Mouse (Mus musculus): ENCODE measurements at regions not wholly inside any gene's neighbourhood (a gene's known extent, or its start where the extent isn't known, plus 50 kb on each side); places are given as distances from the start of the nearest gene placed in this dataset.

DNA sequence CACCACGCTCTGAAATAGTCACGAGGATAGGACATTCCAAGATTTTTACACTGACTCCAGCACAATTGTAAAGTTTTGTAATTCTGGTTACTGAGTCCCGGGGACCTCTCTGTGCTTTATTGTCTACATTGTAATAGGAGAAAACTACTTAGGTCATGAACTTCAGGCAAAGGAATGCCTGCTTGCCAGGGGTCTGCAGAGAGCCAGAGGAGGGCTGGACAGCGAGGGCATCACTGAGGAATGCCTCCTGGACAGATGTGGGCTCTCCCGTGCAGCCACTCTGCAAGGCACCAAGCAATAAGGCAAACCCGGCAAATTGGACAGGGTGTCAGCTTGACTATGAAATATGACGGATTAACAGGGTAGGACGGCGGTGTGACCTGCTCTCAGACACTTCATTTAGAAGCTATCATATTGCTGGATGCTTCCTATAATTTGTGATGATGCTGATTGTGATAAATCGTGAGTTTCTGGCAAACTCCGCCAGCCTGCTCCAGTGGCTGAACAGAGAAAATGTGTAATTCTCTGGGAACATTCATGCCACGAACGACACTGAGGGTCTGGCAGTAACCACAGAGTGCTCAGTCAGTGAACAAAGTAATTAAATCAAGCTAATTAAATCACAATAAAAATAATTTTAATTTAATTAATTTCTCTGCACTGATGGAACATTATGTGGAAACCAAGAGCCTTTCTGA is 747.7 kb upstream of the Car8 start:
- no peaks in the 10 kb centered on the region for H3K27me3 ChIP-seq (ENCODE audit: control insufficient read depth, insufficient read depth, low read length)
- ATAC-seq (replicated peaks; ENCODE audit: low FRiP score) (no peak), DNase-seq (ENCODE audit: low spot score) (no peak)
- H3K4me1 ChIP-seq (replicated peaks; ENCODE audit: control insufficient read depth, insufficient read depth, low read length): peaks cover 13% of the 10 kb centered on the region; the same call in 1 of the 2 replicates
- no peak overlapping the region for H3K4me3 ChIP-seq (ENCODE audit: low read depth, low read length)
- no peak overlapping the region for H3K27ac ChIP-seq (ENCODE audit: low read depth, low read length)
- no peak overlapping the region for H3K4me2 ChIP-seq (ENCODE audit: low read depth, low read length, severe bottlenecking)
- H3K9me3 ChIP-seq (ENCODE audit: control insufficient read depth, low read length): no peaks in the 10 kb centered on the region
- no peak overlapping the region for H3K9ac ChIP-seq (ENCODE audit: low read length)
- WGBS: 55% methylated on average over 13 of the region's 13 CpGs
- no peaks in the 10 kb centered on the region for H3K36me3 ChIP-seq (ENCODE audit: control insufficient read depth, insufficient read depth, low read length)

GRCm38 (mm10) chr4:8984059-8984606 is 745.3 kb upstream of the Car8 start:
- H3K9me3 ChIP-seq (ENCODE audit: control insufficient read depth, low read length): no peaks in the 10 kb centered on the region
- no peaks in the 10 kb centered on the region for H3K36me3 ChIP-seq (ENCODE audit: control insufficient read depth, insufficient read depth, low read length)
- no peak overlapping the region for H3K27ac ChIP-seq (ENCODE audit: low read depth, low read length)
- no peak overlapping the region for H3K4me2 ChIP-seq (ENCODE audit: low read depth, low read length, severe bottlenecking)
- H3K4me3 ChIP-seq (ENCODE audit: low read depth, low read length): no peak overlapping the region
- WGBS: 93% methylated on average over 5 of the region's 5 CpGs
- ATAC-seq (replicated peaks; ENCODE audit: low FRiP score) (no peak), DNase-seq (ENCODE audit: low spot score) (no peak)
- H3K4me1 ChIP-seq (replicated peaks; ENCODE audit: control insufficient read depth, insufficient read depth, low read length): peaks cover 5% of the 10 kb centered on the region; the same call in 1 of the 2 replicates
- no peaks in the 10 kb centered on the region for H3K27me3 ChIP-seq (ENCODE audit: control insufficient read depth, insufficient read depth, low read length)
- H3K9ac ChIP-seq (ENCODE audit: low read length): no peak overlapping the region

- Histone ChIP-seq H3K9ac (ENCODE audit: low read length) (no peak overlapping the region), H3K4me3 (ENCODE audit: low read depth, low read length) (no peak overlapping the region), H3K36me3 (ENCODE audit: control insufficient read depth, insufficient read depth, low read length) (no peaks in the 10 kb centered on the region), H3K4me2 (ENCODE audit: low read depth, low read length, severe bottlenecking) (no peak overlapping the region), H3K27me3 (ENCODE audit: control insufficient read depth, insufficient read depth, low read length) (no peaks in the 10 kb centered on the region), H3K9me3 (ENCODE audit: control insufficient read depth, low read length) (no peaks in the 10 kb centered on the region), H3K4me1 (replicated peaks; ENCODE audit: control insufficient read depth, insufficient read depth, low read length) (no peaks in the 10 kb centered on the region), H3K27ac (ENCODE audit: low read depth, low read length) (no peak overlapping the region)
- ATAC-seq (replicated peaks; ENCODE audit: low FRiP score) (no peak), DNase-seq (ENCODE audit: low spot score) (no peak)
- WGBS: 93% methylated on average over 8 of the region's 8 CpGs
Measured at GRCm38 (mm10) chr4:8978949-8979348, 740.1 kb upstream of the Car8 start.

DNA sequence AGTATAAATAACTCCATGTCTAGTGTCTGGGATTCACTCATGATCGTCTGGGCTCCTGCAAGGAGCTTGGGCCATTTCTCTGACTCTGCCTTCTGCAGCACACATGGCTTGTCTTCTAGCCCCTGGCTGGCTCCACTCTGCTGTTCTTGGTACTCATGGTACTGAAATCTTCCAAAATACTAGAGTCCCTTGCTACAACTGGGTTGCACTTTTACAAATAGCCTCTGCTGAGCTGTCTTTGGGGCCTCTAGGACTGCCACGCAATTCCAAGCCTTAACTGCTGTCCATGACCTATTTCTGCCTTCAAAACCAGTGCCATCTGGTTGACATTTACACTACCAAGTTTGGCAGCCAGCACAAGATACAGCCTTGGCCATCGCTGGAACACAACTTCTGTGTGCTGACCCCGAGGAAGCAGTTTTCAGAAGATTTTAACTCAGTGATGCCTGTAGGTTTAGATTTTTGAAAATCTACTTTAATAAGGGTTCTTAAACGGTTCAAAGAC is 731.2 kb upstream of the Car8 start:
- Histone ChIP-seq H3K4me2 (ENCODE audit: low read depth, low read length, severe bottlenecking) (no peak overlapping the region), H3K4me1 (replicated peaks; ENCODE audit: control insufficient read depth, insufficient read depth, low read length) (no peaks in the 10 kb centered on the region), H3K36me3 (ENCODE audit: control insufficient read depth, insufficient read depth, low read length) (no peaks in the 10 kb centered on the region), H3K4me3 (ENCODE audit: low read depth, low read length) (no peak overlapping the region), H3K9me3 (ENCODE audit: control insufficient read depth, low read length) (no peaks in the 10 kb centered on the region), H3K9ac (ENCODE audit: low read length) (no peak overlapping the region), H3K27me3 (ENCODE audit: control insufficient read depth, insufficient read depth, low read length) (no peaks in the 10 kb centered on the region), H3K27ac (ENCODE audit: low read depth, low read length) (no peak overlapping the region)
- DNase-seq (ENCODE audit: low spot score): no peak
- ATAC-seq (replicated peaks; ENCODE audit: low FRiP score): no peak
- 83% methylated on average over 5 of the region's 5 CpGs for WGBS

- H3K4me3 ChIP-seq (ENCODE audit: low read depth, low read length): no peak overlapping the region
- 30% methylated on average over 3 of the region's 3 CpGs for WGBS
- H3K4me2 ChIP-seq (ENCODE audit: low read depth, low read length, severe bottlenecking): no peak overlapping the region
- no peak for ATAC-seq (replicated peaks; ENCODE audit: low FRiP score)
- no peaks in the 10 kb centered on the region for H3K9me3 ChIP-seq (ENCODE audit: control insufficient read depth, low read length)
- H3K36me3 ChIP-seq (ENCODE audit: control insufficient read depth, insufficient read depth, low read length): no peaks in the 10 kb centered on the region
- no peak overlapping the region for H3K9ac ChIP-seq (ENCODE audit: low read length)
- no peak for DNase-seq (ENCODE audit: low spot score)
- H3K4me1 ChIP-seq (replicated peaks; ENCODE audit: control insufficient read depth, insufficient read depth, low read length): no peaks in the 10 kb centered on the region
- no peaks in the 10 kb centered on the region for H3K27me3 ChIP-seq (ENCODE audit: control insufficient read depth, insufficient read depth, low read length)
- no peak overlapping the region for H3K27ac ChIP-seq (ENCODE audit: low read depth, low read length)
Measured at GRCm38 (mm10) chr4:8968741-8969140, 729.9 kb upstream of the Car8 start.

DNA sequence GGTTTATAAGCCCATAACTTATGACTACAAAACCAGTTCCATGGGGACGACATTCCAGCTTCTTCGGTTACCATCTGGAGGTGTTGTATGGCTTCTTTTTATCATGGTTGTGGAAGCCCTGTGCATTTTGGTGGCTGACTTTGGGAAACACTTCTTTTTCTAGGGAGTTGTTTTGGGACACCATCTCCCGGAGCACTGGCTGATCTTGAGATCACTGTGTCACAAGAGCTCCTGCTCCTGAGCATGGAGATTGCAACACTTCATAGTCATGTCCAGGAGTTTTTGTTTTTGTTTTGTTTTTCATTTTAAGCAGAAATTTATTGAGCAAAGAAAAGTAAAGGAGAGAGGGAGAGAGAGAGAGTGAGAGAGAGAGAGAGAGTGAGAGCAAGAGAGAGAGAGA is 729.1 kb upstream of the Car8 start:
- 0 out of 2 replicates have a peak, but pooled peaks cover under 1% of the 10 kb centered on the region for H3K4me1 ChIP-seq (replicated peaks; ENCODE audit: control insufficient read depth, insufficient read depth, low read length)
- H3K36me3 ChIP-seq (ENCODE audit: control insufficient read depth, insufficient read depth, low read length): no peaks in the 10 kb centered on the region
- H3K27ac ChIP-seq (ENCODE audit: low read depth, low read length): no peak overlapping the region
- DNase-seq (ENCODE audit: low spot score): no peak
- H3K9me3 ChIP-seq (ENCODE audit: control insufficient read depth, low read length): no peaks in the 10 kb centered on the region
- H3K4me3 ChIP-seq (ENCODE audit: low read depth, low read length): no peak overlapping the region
- no peak overlapping the region for H3K4me2 ChIP-seq (ENCODE audit: low read depth, low read length, severe bottlenecking)
- 86% methylated on average over 3 of the region's 3 CpGs for WGBS
- no peak for ATAC-seq (replicated peaks; ENCODE audit: low FRiP score)
- no peaks in the 10 kb centered on the region for H3K27me3 ChIP-seq (ENCODE audit: control insufficient read depth, insufficient read depth, low read length)
- no peak overlapping the region for H3K9ac ChIP-seq (ENCODE audit: low read length)

GRCm38 (mm10) chr4:8965563-8965962 is 726.7 kb upstream of the Car8 start:
- no peak for DNase-seq (ENCODE audit: low spot score)
- Histone ChIP-seq H3K36me3 (ENCODE audit: control insufficient read depth, insufficient read depth, low read length) (no peaks in the 10 kb centered on the region), H3K9me3 (ENCODE audit: control insufficient read depth, low read length) (no peaks in the 10 kb centered on the region), H3K4me1 (replicated peaks; ENCODE audit: control insufficient read depth, insufficient read depth, low read length) (0 out of 2 replicates have a peak, but pooled peaks cover 2% of the 10 kb centered on the region), H3K4me2 (ENCODE audit: low read depth, low read length, severe bottlenecking) (no peak overlapping the region), H3K9ac (ENCODE audit: low read length) (no peak overlapping the region), H3K27me3 (ENCODE audit: control insufficient read depth, insufficient read depth, low read length) (no peaks in the 10 kb centered on the region), H3K4me3 (ENCODE audit: low read depth, low read length) (no peak overlapping the region), H3K27ac (ENCODE audit: low read depth, low read length) (no peak overlapping the region)
- ATAC-seq (replicated peaks; ENCODE audit: low FRiP score): no peak
- 86% methylated on average over 5 of the region's 5 CpGs for WGBS

DNA sequence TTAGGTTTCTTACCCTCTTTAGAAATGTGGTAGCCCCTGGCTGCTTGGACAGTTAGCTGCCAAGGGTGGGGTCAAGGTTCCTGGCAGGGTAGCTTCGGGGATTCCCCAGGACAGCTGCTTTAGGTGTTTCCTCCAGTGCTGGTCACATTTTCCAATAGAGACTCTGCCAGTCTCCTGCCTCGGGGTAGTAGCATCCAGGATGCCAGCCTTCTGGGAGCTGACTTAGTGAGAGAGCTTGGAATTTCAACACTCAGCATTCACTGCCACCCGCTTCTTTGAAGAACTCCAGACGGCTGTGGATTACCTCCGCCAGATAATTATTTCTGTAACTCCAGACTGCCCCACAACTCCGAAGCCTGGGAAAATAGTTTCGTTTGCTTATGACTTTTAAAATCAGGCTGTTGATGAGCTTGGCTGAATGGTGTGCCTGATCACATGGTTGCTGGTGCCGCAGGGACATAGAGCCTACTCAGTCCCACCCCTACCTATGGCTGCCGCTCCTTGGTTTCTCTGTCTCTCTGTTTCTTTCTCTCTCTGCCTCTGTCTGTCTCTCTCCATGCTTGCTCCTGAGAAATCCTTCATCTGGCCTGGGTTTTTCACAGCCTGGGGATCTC is 724.2 kb upstream of the Car8 start:
- H3K27ac ChIP-seq (ENCODE audit: low read depth, low read length): no peak overlapping the region
- no peak for ATAC-seq (replicated peaks; ENCODE audit: low FRiP score)

More for the DNA sequence above, 724.2 kb upstream of the Car8 start:
- H3K4me1 ChIP-seq (replicated peaks; ENCODE audit: control insufficient read depth, insufficient read depth, low read length): peaks cover 3% of the 10 kb centered on the region; the same call in 1 of the 2 replicates
- H3K4me3 ChIP-seq (ENCODE audit: low read depth, low read length): no peak overlapping the region
- no peak overlapping the region for H3K9ac ChIP-seq (ENCODE audit: low read length)
- no peaks in the 10 kb centered on the region for H3K9me3 ChIP-seq (ENCODE audit: control insufficient read depth, low read length)
- 79% methylated on average over 9 of the region's 9 CpGs for WGBS
- no peak overlapping the region for H3K4me2 ChIP-seq (ENCODE audit: low read depth, low read length, severe bottlenecking)
- no peaks in the 10 kb centered on the region for H3K36me3 ChIP-seq (ENCODE audit: control insufficient read depth, insufficient read depth, low read length)
- DNase-seq (ENCODE audit: low spot score): no peak
- H3K27me3 ChIP-seq (ENCODE audit: control insufficient read depth, insufficient read depth, low read length): no peaks in the 10 kb centered on the region
